Mouse (Mus musculus) olfactory bulb, adult 2 months (tissue): ENCODE measurements around the gene AA986860.

Experiments used
- CTCF ChIP-seq: fragments of 200-500 bp; IDR thresholded peaks from 2 replicates; pipeline ENCODE4 v1.5.1; 2012; ENCODE audit warnings: low read depth, mild to moderate bottlenecking, low read length, moderate library complexity; ENCODE audit not compliant: insufficient read depth
- POLR2A ChIP-seq: fragments of 200-500 bp; IDR thresholded peaks from 2 replicates; pipeline ENCODE4 v1.6.1; 2012; ENCODE audit warnings: mild to moderate bottlenecking, low read depth, low read length, moderate library complexity; ENCODE audit not compliant: insufficient read depth

- TF ChIP-seq CTCF (no peak), POLR2A (no peak)
Observed at GRCm38 (mm10) chr1:130728708-130729107, 3.1 kb upstream of the AA986860 start.
